Mouse (Mus musculus) forebrain, embryonic 11.5 days (tissue): ENCODE data around the gene Garnl3. TPM values are rescaled to one million over a fixed set of nuclear protein-coding genes. Genes with fewer than 3 reads are reported as not detected.

Source experiments
- ATAC-seq: fragments of 200-750 bp; cut with Nextera tagmentation; replicated peaks from 2 replicates; pipeline ENCODE4 v1.8.0; 2017; ENCODE audit warnings: moderate TSS enrichment; ENCODE audit not compliant: low FRiP score
- DNase-seq: peaks from one replicate; pipeline ENCODE4 v3.0.0-alpha.2; 2017; ENCODE audit warnings: low spot score
- H3K27ac ChIP-seq: fragments of 300-500 bp; sonication (generic); 2 replicates; pipeline ENCODE4 v1.5.1; 2014; ENCODE audit warnings: low read depth, low read length
- H3K27me3 ChIP-seq: fragments of 300-500 bp; sonication (generic); 2 replicates; pipeline ENCODE4 v1.6.1; 2014; ENCODE audit warnings: mild to moderate bottlenecking, low read length, mixed read lengths; ENCODE audit not compliant: control insufficient read depth, insufficient read depth
- H3K36me3 ChIP-seq: fragments of 300-500 bp; sonication (generic); 2 replicates; pipeline ENCODE4 v1.6.1; 2014; ENCODE audit warnings: mild to moderate bottlenecking, low read length, moderate library complexity, mixed read lengths; ENCODE audit not compliant: control insufficient read depth, insufficient read depth
- H3K4me1 ChIP-seq: fragments of 300-500 bp; sonication (generic); replicated peaks from 2 replicates; pipeline ENCODE4 v1.6.1; 2014; ENCODE audit warnings: low read length, mixed read lengths; ENCODE audit not compliant: control insufficient read depth, insufficient read depth
- H3K4me2 ChIP-seq: fragments of 300-500 bp; sonication (generic); 2 replicates; pipeline ENCODE4 v1.6.1; 2014; ENCODE audit warnings: low read depth, mild to moderate bottlenecking, low read length, moderate library complexity, mixed read lengths; ENCODE audit not compliant: severe bottlenecking
- H3K4me3 ChIP-seq: fragments of 300-500 bp; sonication (generic); 2 replicates; pipeline ENCODE4 v1.5.1; 2014; ENCODE audit warnings: low read depth, low read length
- H3K9ac ChIP-seq: fragments of 300-500 bp; sonication (generic); 2 replicates; pipeline ENCODE4 v1.6.1; 2014; ENCODE audit warnings: low read length
- H3K9me3 ChIP-seq: fragments of 300-500 bp; sonication (generic); 2 replicates; pipeline ENCODE4 v1.6.1; 2016; ENCODE audit warnings: low read length, mixed read lengths; ENCODE audit not compliant: control insufficient read depth
- WGBS: fragments of 180-500 bp; shearing (Covaris S2); extraction: QIAGEN DNeasy Blood & Tissue Kit; methylation state at CpG from one replicate; pipeline ENCODE4 v1.1.7; 2014; 5-methylcytosine and 5-hydroxymethylcytosine counted together
- polyA plus RNA-seq: library from polyadenylated mRNA; unstranded; fragments of >200 nt; fragmentation: Nextera tagmentation; extraction: Ambion mirVana; gene quantifications from 2 replicates; pipeline ENCODE4 v1.2.1, GENCODE M21; 2014

The Garnl3 gene
- polyA plus RNA-seq, 1 experiment from 2014 or later, result 12.9 TPM

- ATAC-seq (no peak), DNase-seq (no peak)
- Histone ChIP-seq H3K27me3 (no peaks in the 10 kb centered on the region), H3K4me3 (no peak overlapping the region), H3K9me3 (no peaks in the 10 kb centered on the region), H3K36me3 (no peaks in the 10 kb centered on the region), H3K4me1 (no peaks in the 10 kb centered on the region), H3K4me2 (no peak overlapping the region), H3K27ac (no peak overlapping the region), H3K9ac (no peak overlapping the region)
- 89% methylated on average over 8 of the region's 8 CpGs for WGBS
Observed at GRCm38 (mm10) chr2:32974216-32974615, 157.2 kb downstream of the Garnl3 start.

GRCm38 (mm10) chr2:32971235-32971634, 160.2 kb downstream of the Garnl3 start:
- Histone ChIP-seq H3K4me1 (peaks cover 9% of the 10 kb centered on the region; the same call in 1 of the 2 replicates), H3K9ac (no peak overlapping the region), H3K4me3 (no peak overlapping the region), H3K27me3 (no peaks in the 10 kb centered on the region), H3K27ac (no peak overlapping the region), H3K9me3 (no peaks in the 10 kb centered on the region), H3K36me3 (no peaks in the 10 kb centered on the region), H3K4me2 (no peak overlapping the region)
- 32% methylated on average over 9 of the region's 9 CpGs for WGBS
- peak; percentile 50 for DNase-seq
- ATAC-seq, result no peak

- WGBS, result 90% methylated on average over 8 of the region's 8 CpGs
Observed at GRCm38 (mm10) chr2:32969326-32969725, 162.1 kb downstream of the Garnl3 start.

GRCm38 (mm10) chr2:32968024-32968614, 163.3 kb downstream of the Garnl3 start:
- WGBS, result 90% methylated on average over 9 of the region's 9 CpGs
- Histone ChIP-seq H3K36me3 (peaks cover 10% of the 10 kb centered on the region), H3K4me3 (no peak overlapping the region)

More at GRCm38 (mm10) chr2:32969326-32969725, 162.1 kb downstream of the Garnl3 start:
- no peak for DNase-seq
- no peak overlapping the region for H3K27ac ChIP-seq
- ATAC-seq, result no peak
- H3K4me1 ChIP-seq, result peaks cover 10% of the 10 kb centered on the region; the same call in 1 of the 2 replicates
- no peaks in the 10 kb centered on the region for H3K27me3 ChIP-seq
- H3K36me3 ChIP-seq, result peaks cover 5% of the 10 kb centered on the region
- H3K4me3 ChIP-seq, result no peak overlapping the region
- no peak overlapping the region for H3K4me2 ChIP-seq
- no peaks in the 10 kb centered on the region for H3K9me3 ChIP-seq
- H3K9ac ChIP-seq, result no peak overlapping the region

GRCm38 (mm10) chr2:32966689-32967631, 164.5 kb downstream of the Garnl3 start:
- ATAC-seq, result peak; percentile 84
- Histone ChIP-seq H3K27ac (peak overlapping the region; percentile 83), H3K4me2 (peak overlapping the region; percentile 95), H3K9me3 (no peaks in the 10 kb centered on the region), H3K9ac (peak overlapping the region; percentile 86), H3K4me1 (peaks cover 16% of the 10 kb centered on the region; the same call in 1 of the 2 replicates), H3K27me3 (no peaks in the 10 kb centered on the region), H3K36me3 (peaks cover 10% of the 10 kb centered on the region), H3K4me3 (peak overlapping the region; percentile 57)
- 1% methylated on average over 55 of the region's 55 CpGs for WGBS
- DNase-seq, result peak; percentile 87

More at GRCm38 (mm10) chr2:32968024-32968614, 163.3 kb downstream of the Garnl3 start:
- no peaks in the 10 kb centered on the region for H3K27me3 ChIP-seq
- H3K9ac ChIP-seq, result no peak overlapping the region; the same call in 1 of the 2 replicates
- no peak overlapping the region for H3K4me2 ChIP-seq
- no peak for DNase-seq
- H3K4me1 ChIP-seq, result peaks cover 14% of the 10 kb centered on the region; the same call in 1 of the 2 replicates
- no peak for ATAC-seq
- H3K9me3 ChIP-seq, result no peaks in the 10 kb centered on the region
- no peak overlapping the region for H3K27ac ChIP-seq

GRCm38 (mm10) chr2:32966184-32966688, 165.2 kb downstream of the Garnl3 start:
- Histone ChIP-seq H3K27ac (peak overlapping the region; percentile 83), H3K4me1 (peaks cover 16% of the 10 kb centered on the region; the same call in 1 of the 2 replicates), H3K36me3 (peaks cover 10% of the 10 kb centered on the region), H3K9ac (peak overlapping the region; percentile 86), H3K9me3 (no peaks in the 10 kb centered on the region), H3K4me3 (peak overlapping the region; percentile 57), H3K4me2 (peak overlapping the region; percentile 95), H3K27me3 (no peaks in the 10 kb centered on the region)
- WGBS, result 9% methylated on average over 13 of the region's 13 CpGs
- no peak; the same call in 1 of the 2 replicates for ATAC-seq
- no peak for DNase-seq

- no peak for DNase-seq
- Histone ChIP-seq H3K4me3 (no peak overlapping the region), H3K9me3 (no peaks in the 10 kb centered on the region), H3K27ac (no peak overlapping the region), H3K9ac (no peak overlapping the region), H3K36me3 (peaks cover 10% of the 10 kb centered on the region), H3K27me3 (no peaks in the 10 kb centered on the region), H3K4me2 (peak overlapping the region; percentile 95; the same call in 1 of the 2 replicates), H3K4me1 (peaks cover 19% of the 10 kb centered on the region; the same call in 1 of the 2 replicates)
- WGBS, result 23% methylated on average over 7 of the region's 7 CpGs
- no peak for ATAC-seq
Observed at GRCm38 (mm10) chr2:32965511-32966183, 165.8 kb downstream of the Garnl3 start.
